Comparison of ENCODE assay signal across 27 mouse cellular contexts in the genomic region with DNA sequence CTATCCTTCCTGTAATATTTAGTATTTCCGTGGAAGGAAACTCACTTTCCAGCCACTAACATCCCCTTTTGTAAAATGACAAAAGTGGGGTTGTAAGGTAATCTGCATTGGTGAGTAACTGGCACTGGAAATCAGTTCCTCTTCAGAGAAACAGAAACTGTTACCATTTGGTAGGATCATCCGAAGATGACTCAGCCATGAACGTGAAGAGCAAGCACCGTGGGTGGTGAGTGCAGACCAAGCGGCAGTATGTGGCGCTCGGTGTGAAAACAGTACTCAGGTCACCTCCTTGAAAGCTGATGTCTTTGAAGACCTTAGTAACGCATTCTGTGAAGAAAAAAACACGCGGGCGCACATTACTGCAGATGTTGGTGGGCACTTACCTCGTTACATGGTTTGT. TPM values are rescaled to one million over a fixed set of nuclear protein-coding genes. Genes with fewer than 3 reads are reported as not detected.
DNase-seq lines count a peak whose midpoint lies in the region; ATAC-seq lines count a peak whose summit lies in the region.
"Had no signal": no experiment of that assay in that cellular context is flagged by ENCODE, and none has a peak within 500 bp of the region (broad histone marks: within the 10 kb centered on the region; RNA-seq: fewer than 3 reads in every experiment).

No protein-coding gene starts in this region.

- no peaks in the 10 kb centered on the region for H3K36me3 ChIP-seq in liver, embryonic 16.5 days (ENCODE audit: control insufficient read depth, insufficient read depth)
- no peaks in the 10 kb centered on the region for H3K36me3 ChIP-seq in liver, embryonic 12.5 days
- H3K36me3 ChIP-seq: embryonic facial prominence, embryonic 10.5 days; embryonic facial prominence, embryonic 12.5 days; forebrain, embryonic 15.5 days; G1E had no signal

- H3K27me3 ChIP-seq in liver, embryonic 16.5 days (ENCODE audit: control insufficient read depth, insufficient read depth, low read depth, low read length) = no peaks in the 10 kb centered on the region
- H3K27me3 ChIP-seq in liver, embryonic 12.5 days (replicated peaks) = no peaks in the 10 kb centered on the region
- H3K27me3 ChIP-seq: CH12.LX; embryonic facial prominence, embryonic 12.5 days; forebrain, embryonic 13.5 days; forebrain, embryonic 15.5 days had no signal

- H3K9me3 ChIP-seq in liver, embryonic 16.5 days (replicated peaks; ENCODE audit: control insufficient read depth, low read length) = no peaks in the 10 kb centered on the region
- H3K9me3 ChIP-seq in liver, embryonic 12.5 days (replicated peaks) = no peaks in the 10 kb centered on the region
- H3K9me3 ChIP-seq: embryonic facial prominence, embryonic 10.5 days; embryonic facial prominence, embryonic 12.5 days; forebrain, embryonic 13.5 days; forebrain, embryonic 15.5 days had no signal

- 74% methylated on average over 12 of the region's 12 CpGs for WGBS in liver, embryonic 16.5 days (ENCODE audit: insufficient replicate concordance)
- 75% methylated on average over 12 of the region's 12 CpGs for WGBS in liver, embryonic 12.5 days (ENCODE audit: insufficient replicate concordance)

- H3K9ac ChIP-seq in liver, embryonic 16.5 days (ENCODE audit: low read depth, low read length) = no peak overlapping the region
- H3K9ac ChIP-seq in liver, embryonic 12.5 days = no peak overlapping the region
- H3K9ac ChIP-seq: embryonic facial prominence, embryonic 12.5 days; forebrain, embryonic 13.5 days; forebrain, embryonic 15.5 days had no signal

- no peaks in the 10 kb centered on the region for H3K4me1 ChIP-seq in liver, embryonic 16.5 days (ENCODE audit: control insufficient read depth, low read depth, low read length)
- no peaks in the 10 kb centered on the region for H3K4me1 ChIP-seq in liver, embryonic 12.5 days
- H3K4me1 ChIP-seq: embryonic facial prominence, embryonic 10.5 days; embryonic facial prominence, embryonic 12.5 days; forebrain, embryonic 13.5 days; forebrain, embryonic 15.5 days had no signal

- H3K4me2 ChIP-seq in liver, embryonic 16.5 days (ENCODE audit: low read depth, low read length) = no peak overlapping the region
- no peak overlapping the region for H3K4me2 ChIP-seq in liver, embryonic 12.5 days
- H3K4me2 ChIP-seq: embryonic facial prominence, embryonic 12.5 days; forebrain, embryonic 13.5 days; forebrain, embryonic 15.5 days had no signal

- no peak overlapping the region for H3K4me3 ChIP-seq in liver, embryonic 16.5 days (ENCODE audit: low read depth, low read length)
- H3K4me3 ChIP-seq in liver, embryonic 12.5 days = no peak overlapping the region
- H3K4me3 ChIP-seq: embryonic facial prominence, embryonic 10.5 days; embryonic facial prominence, embryonic 12.5 days; forebrain, embryonic 13.5 days; forebrain, embryonic 15.5 days had no signal

- peak; percentile 76 for ATAC-seq in frontal cortex, adult (ENCODE audit: low TSS enrichment)
- no peak for ATAC-seq in liver, embryonic 16.5 days (ENCODE audit: low read depth)
- ATAC-seq in liver, embryonic 12.5 days = no peak
- ATAC-seq: CD4-positive, CD25-positive, alpha-beta regulatory T cell, adult 4 months; forebrain, embryonic 13.5 days; forebrain, embryonic 15.5 days; Patski had no signal

- DNase-seq in frontal cortex, postnatal 10 days (ENCODE audit: low spot score in 2 of 2) = no peak
- peak; percentile 37 for DNase-seq in right cerebral cortex, adult 18-20 months
- DNase-seq in right cerebral cortex, postnatal 14 days = no peak
- DNase-seq in T-cell, adult 2 months (ENCODE audit: low spot score) = no peak
- DNase-seq: adrenal gland, adult 2 months; adrenal gland, postnatal 10 days; adrenal gland, postnatal 25 days; B cell, adult 2 months; cerebellum, adult 11-12 months; cerebellum, adult 2 months; cerebellum, adult 9-10 months; cerebellum, postnatal 10 days; cerebellum, postnatal 25 days had no signal

- H3K27ac ChIP-seq in liver, embryonic 16.5 days (ENCODE audit: low read length) = peak overlapping the region; percentile 44; the same call in 1 of the 2 replicates
- H3K27ac ChIP-seq in liver, embryonic 12.5 days = no peak overlapping the region
- H3K27ac ChIP-seq: embryonic facial prominence, embryonic 10.5 days; embryonic facial prominence, embryonic 12.5 days; forebrain, embryonic 13.5 days; forebrain, embryonic 15.5 days had no signal

RNA-seq across cellular contexts. Expression of a gene that starts 6.8 kb away (rescaled TPM):
- polyA plus RNA-seq in liver, embryonic 16.5 days (2015; fragmentation: Nextera tagmentation; extraction: Ambion mirVana) = 51.0 and 56.3 TPM in 2 replicates
- polyA plus RNA-seq in liver, embryonic 12.5 days (2016; fragmentation: Nextera tagmentation; extraction: Ambion mirVana) = 3.2 and 3.5 TPM in 2 replicates
- polyA plus RNA-seq: adrenal gland, adult 2 months; CD4-positive, CD25-positive, alpha-beta regulatory T cell, adult 4 months; cerebellum, adult 2 months; cortical plate, adult 2 months; embryonic facial prominence, embryonic 10.5 days; embryonic facial prominence, embryonic 12.5 days; embryonic facial prominence, embryonic 14.5 days; forebrain, embryonic 11.5 days; forebrain, embryonic 13.5 days; forebrain, embryonic 15.5 days; G1E; Patski had no signal

RNA-seq across cellular contexts. Expression of a gene that starts 39.6 kb away (rescaled TPM):
- 13.9 and 18.1 TPM in 2 replicates for polyA plus RNA-seq in liver, embryonic 16.5 days (2015; fragmentation: Nextera tagmentation; extraction: Ambion mirVana)
- 0.81 and 0.91 TPM in 2 replicates for polyA plus RNA-seq in liver, embryonic 12.5 days (2016; fragmentation: Nextera tagmentation; extraction: Ambion mirVana)
- polyA plus RNA-seq: embryonic facial prominence, embryonic 10.5 days; forebrain, embryonic 11.5 days; forebrain, embryonic 13.5 days; forebrain, embryonic 15.5 days; G1E; Patski had no signal

RNA-seq across cellular contexts. Expression of a gene that starts 53.2 kb away (rescaled TPM):
- 21.6 and 26.5 TPM in 2 replicates for polyA plus RNA-seq in liver, embryonic 16.5 days (2015; fragmentation: Nextera tagmentation; extraction: Ambion mirVana)
- 1.3 and 1.8 TPM in 2 replicates for polyA plus RNA-seq in liver, embryonic 12.5 days (2016; fragmentation: Nextera tagmentation; extraction: Ambion mirVana)
- polyA plus RNA-seq: adrenal gland, adult 2 months; CD4-positive, CD25-positive, alpha-beta regulatory T cell, adult 4 months; cerebellum, adult 2 months; cortical plate, adult 2 months; embryonic facial prominence, embryonic 12.5 days; embryonic facial prominence, embryonic 14.5 days; forebrain, embryonic 11.5 days; forebrain, embryonic 13.5 days; forebrain, embryonic 15.5 days; G1E had no signal

Comparison
In these comparisons a context has a peak if more than half of its experiments do, and no peak if none do; other contexts are left out.
1. RNA of a gene that starts 6.8 kb away (polyA plus RNA-seq): 51.0 to 56.3 TPM in liver, embryonic 16.5 days; 3.2 to 3.5 TPM in liver, embryonic 12.5 days; every median in the first group is over 10 times any median in the second.